27 mouse cellular contexts compared by ENCODE assay signal in the genomic region with DNA sequence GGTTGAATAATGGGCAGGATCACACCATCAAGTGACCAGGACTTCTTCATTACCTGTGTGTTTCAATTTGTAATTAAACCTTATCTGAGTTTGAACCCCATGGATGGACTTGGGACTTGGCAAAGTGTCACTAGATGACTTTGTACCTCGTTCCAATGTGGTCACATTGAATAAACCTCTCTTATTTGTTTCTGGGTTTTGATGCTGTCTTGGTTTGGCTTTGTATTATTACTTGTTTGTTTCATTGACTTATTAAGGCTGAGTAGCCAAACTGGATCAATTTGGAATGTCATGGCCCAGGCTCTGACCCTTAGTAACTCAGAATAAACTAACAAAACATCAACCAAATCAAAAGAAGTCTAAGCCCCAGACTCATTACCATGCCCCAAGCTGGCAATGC. TPM values are rescaled to one million over a fixed set of nuclear protein-coding genes. Genes with fewer than 3 reads are reported as not detected.
DNase-seq lines count a peak whose midpoint lies in the region; ATAC-seq and TF ChIP-seq lines count a peak whose summit lies in the region.
"Had no signal": no experiment of that assay in that cellular context is flagged by ENCODE, and none has a peak within 500 bp of the region (broad histone marks: within the 10 kb centered on the region; RNA-seq: fewer than 3 reads in every experiment).

No protein-coding gene starts in this region.

- no peak overlapping the region for H3K9ac ChIP-seq in heart, embryonic 11.5 days (ENCODE audit: low read depth, low read length)
- no peak overlapping the region for H3K9ac ChIP-seq in liver, adult 2 months (ENCODE audit: low read depth, low read length)
- H3K9ac ChIP-seq in liver, embryonic 12.5 days, result no peak overlapping the region

- H3K36me3 ChIP-seq in heart, embryonic 11.5 days (ENCODE audit: control insufficient read depth, insufficient read depth, low read length), result no peaks in the 10 kb centered on the region
- no peaks in the 10 kb centered on the region for H3K36me3 ChIP-seq in liver, adult 2 months (ENCODE audit: control insufficient read depth, insufficient read depth, low read length)
- no peaks in the 10 kb centered on the region for H3K36me3 ChIP-seq in liver, embryonic 12.5 days
- 0 out of 2 replicates have a peak, but pooled peaks cover 2% of the 10 kb centered on the region for H3K36me3 ChIP-seq in small intestine, adult 2 months (ENCODE audit: control insufficient read depth, insufficient read depth, low read length)
- H3K36me3 ChIP-seq: G1E had no signal

- no peaks in the 10 kb centered on the region for H3K9me3 ChIP-seq in heart, embryonic 11.5 days (replicated peaks; ENCODE audit: control insufficient read depth, low read length)
- H3K9me3 ChIP-seq in liver, embryonic 12.5 days (replicated peaks), result no peaks in the 10 kb centered on the region
- H3K9me3 ChIP-seq: G1E had no signal

- no peak for ATAC-seq in heart, embryonic 11.5 days (replicated peaks; ENCODE audit: insufficient number of reproducible peaks, low FRiP score, low TSS enrichment)
- ATAC-seq in liver, embryonic 12.5 days, result no peak
- ATAC-seq: activated CD4-positive, CD25-positive, alpha-beta regulatory T cell, adult 4 months; CD4-positive, CD25-positive, alpha-beta regulatory T cell, adult 4 months; Patski had no signal

- no peak overlapping the region for H3K4me3 ChIP-seq in heart, embryonic 11.5 days (ENCODE audit: low read depth, low read length)
- H3K4me3 ChIP-seq in liver, adult 2 months (ENCODE audit: insufficient read depth, low read depth, low read length), result peak overlapping the region; percentile 16; the same call in 1 of the 2 replicates
- no peak overlapping the region for H3K4me3 ChIP-seq in liver, embryonic 12.5 days
- no peak overlapping the region for H3K4me3 ChIP-seq in small intestine, adult 2 months (ENCODE audit: low read depth, low read length)

- H3K79me2 ChIP-seq in liver, adult 2 months (ENCODE audit: control insufficient read depth, insufficient read depth, low read length), result no peaks in the 10 kb centered on the region

- DNase-seq in heart, adult 11 months, result peak; percentile 57
- DNase-seq in liver, adult 2 months (ENCODE audit: extremely low read depth, low read depth, low spot score), result peak; percentile 93
- DNase-seq in layer of hippocampus, postnatal 25 days (ENCODE audit: extremely low spot score in 1 of 2, low spot score in 1 of 2), result no peak
- DNase-seq: adrenal gland, adult 2 months; adrenal gland, adult 8-10 months; adrenal gland, postnatal 10 days; adrenal gland, postnatal 14 days; adrenal gland, postnatal 25 days; adrenal gland, postnatal 36 days; B cell, adult 2 months; cerebellum, adult 11 months; cerebellum, adult 11-12 months; cerebellum, adult 18-20 months had no signal

- TF ChIP-seq CTCF in liver, adult 2 months (IDR thresholded peaks at IDR 0.05; ENCODE audit: low read depth, low read length), result no peak
- TF ChIP-seq CTCF in small intestine, adult 2 months (IDR thresholded peaks at IDR 0.05; ENCODE audit: extremely low read depth, insufficient read length, insufficient replicate concordance, low read depth, low read length), result no peak

- no peak overlapping the region for H3K27ac ChIP-seq in heart, embryonic 11.5 days (ENCODE audit: low read depth, low read length)
- peak overlapping the region; percentile 65 for H3K27ac ChIP-seq in liver, adult 2 months (replicated peaks; ENCODE audit: insufficient read depth, low read depth, low read length)
- H3K27ac ChIP-seq in liver, embryonic 12.5 days, result no peak overlapping the region
- peak overlapping the region; percentile 93 for H3K27ac ChIP-seq in small intestine, adult 2 months (ENCODE audit: insufficient read depth, low read depth, low read length)

- no peaks in the 10 kb centered on the region for H3K4me1 ChIP-seq in heart, embryonic 11.5 days (ENCODE audit: control insufficient read depth, insufficient read depth, low read length)
- H3K4me1 ChIP-seq in liver, adult 2 months (ENCODE audit: control insufficient read depth, insufficient read depth, low read length), result peaks cover 16% of the 10 kb centered on the region; the same call in 1 of the 2 replicates
- no peaks in the 10 kb centered on the region for H3K4me1 ChIP-seq in liver, embryonic 12.5 days
- peaks cover 19% of the 10 kb centered on the region; the same call in 1 of the 2 replicates for H3K4me1 ChIP-seq in small intestine, adult 2 months (ENCODE audit: control insufficient read depth, insufficient read depth, insufficient read length, low read length)

- no peak for TF ChIP-seq POLR2A in liver, adult 2 months (IDR thresholded peaks at IDR 0.05; ENCODE audit: extremely low read depth, insufficient read depth, low read length)
- TF ChIP-seq POLR2A in small intestine, adult 2 months (IDR thresholded peaks at IDR 0.05; ENCODE audit: low read depth, low read length), result no peak

- H3K4me2 ChIP-seq in heart, embryonic 11.5 days, result no peak overlapping the region
- H3K4me2 ChIP-seq in liver, embryonic 12.5 days, result no peak overlapping the region

- H3K27me3 ChIP-seq in heart, embryonic 11.5 days (ENCODE audit: control insufficient read depth, insufficient read depth, low read length), result no peaks in the 10 kb centered on the region
- no peaks in the 10 kb centered on the region for H3K27me3 ChIP-seq in liver, adult 2 months (ENCODE audit: control insufficient read depth, insufficient read depth, low read length)
- H3K27me3 ChIP-seq in liver, embryonic 12.5 days (replicated peaks), result no peaks in the 10 kb centered on the region
- no peaks in the 10 kb centered on the region for H3K27me3 ChIP-seq in small intestine, adult 2 months (ENCODE audit: control insufficient read depth, insufficient read depth, low read length)
- H3K27me3 ChIP-seq: CH12.LX, Patski had no signal

- WGBS in heart, embryonic 11.5 days (ENCODE audit: insufficient replicate concordance), result 81% methylated on average over 1 of the region's 1 CpGs
- 28% methylated on average over 1 of the region's 1 CpGs for WGBS in liver, adult 2 months
- WGBS in liver, embryonic 12.5 days (ENCODE audit: insufficient replicate concordance), result 72% methylated on average over 1 of the region's 1 CpGs
- 38% methylated on average over 1 of the region's 1 CpGs for WGBS in small intestine, adult 2 months

RNA-seq across cellular contexts. Expression of a gene that starts 23.3 kb away (rescaled TPM):
- polyA plus RNA-seq in heart, embryonic 11.5 days (2014; fragmentation: Nextera tagmentation; extraction: Ambion mirVana), result 0.27 and 0.31 TPM in 2 replicates
- 38.4 and 104 TPM in 2 replicates for total RNA-seq in liver, adult 2 months (2014; rRNA removed)
- 6.8 and 13.6 TPM in 2 replicates for polyA plus RNA-seq in liver, adult 2 months (2012; rRNA removed)
- 5.9 and 6.2 TPM in 2 replicates for polyA plus RNA-seq in liver, embryonic 12.5 days (2016; fragmentation: Nextera tagmentation; extraction: Ambion mirVana)
- polyA plus RNA-seq in small intestine, adult 2 months (2012; rRNA removed), result 26.2 and 215 TPM in 2 replicates
- not detected for total RNA-seq in layer of hippocampus, postnatal 25 days (2021)
- total RNA-seq: adrenal gland, adult 18-20 months; adrenal gland, adult 2 months; adrenal gland, adult 8-10 months; adrenal gland, postnatal 25 days; adrenal gland, postnatal 36 days; CH12.LX; ES-E14; G1E; MEL had no signal
- polyA plus RNA-seq: activated CD4-positive, CD25-positive, alpha-beta regulatory T cell, adult 4 months; adrenal gland, adult 2 months; brain, embryonic 14.5 days; C2C12; CD4-positive, CD25-positive, alpha-beta regulatory T cell, adult 4 months; G1E; Patski had no signal

RNA-seq across cellular contexts. Expression of a gene that starts 47.6 kb away (rescaled TPM):
- polyA plus RNA-seq in heart, embryonic 11.5 days (2014; fragmentation: Nextera tagmentation; extraction: Ambion mirVana), result not detected in 2 replicates
- total RNA-seq in liver, adult 2 months (2014; rRNA removed), result not detected in 2 replicates
- not detected in 2 replicates for polyA plus RNA-seq in liver, adult 2 months (2012; rRNA removed)
- polyA plus RNA-seq in liver, embryonic 12.5 days (2016; fragmentation: Nextera tagmentation; extraction: Ambion mirVana), result not detected in 2 replicates
- not detected in 2 replicates for polyA plus RNA-seq in small intestine, adult 2 months (2012; rRNA removed)
- total RNA-seq in layer of hippocampus, postnatal 25 days (2021), result not detected
- total RNA-seq: adrenal gland, adult 18-20 months; adrenal gland, adult 2 months; adrenal gland, adult 8-10 months; adrenal gland, postnatal 10 days; adrenal gland, postnatal 14 days; adrenal gland, postnatal 25 days; adrenal gland, postnatal 36 days; adrenal gland, postnatal 4 days; CH12.LX; ES-E14; G1E; MEL had no signal
- polyA plus RNA-seq: activated CD4-positive, CD25-positive, alpha-beta regulatory T cell, adult 4 months; adrenal gland, adult 2 months; brain, embryonic 14.5 days; C2C12; CD4-positive, CD25-positive, alpha-beta regulatory T cell, adult 4 months; G1E; Patski had no signal

RNA-seq across cellular contexts. Expression of a gene that starts 52.4 kb away (rescaled TPM):
- polyA plus RNA-seq in heart, embryonic 11.5 days (2014; fragmentation: Nextera tagmentation; extraction: Ambion mirVana), result 138 and 147 TPM in 2 replicates
- total RNA-seq in liver, adult 2 months (2014; rRNA removed), result 21.7 and 22.8 TPM in 2 replicates
- 11.3 and 12.1 TPM in 2 replicates for polyA plus RNA-seq in liver, adult 2 months (2012; rRNA removed)
- 129 and 134 TPM in 2 replicates for polyA plus RNA-seq in liver, embryonic 12.5 days (2016; fragmentation: Nextera tagmentation; extraction: Ambion mirVana)
- 13.5 and 24.4 TPM in 2 replicates for polyA plus RNA-seq in small intestine, adult 2 months (2012; rRNA removed)
- 10 to 100 TPM; 51.5 to 57.3 TPM for total RNA-seq in layer of hippocampus, postnatal 25 days (2021)

Comparison
In these comparisons a context has a peak if more than half of its experiments do, and no peak if none do; other contexts are left out.
1. H3K27ac ChIP-seq: peak in liver, adult 2 months (single experiment) and small intestine, adult 2 months (single experiment); none in heart, embryonic 11.5 days (single experiment) and liver, embryonic 12.5 days (single experiment).
2. DNase-seq: peak in heart, adult 11 months (single experiment) and liver, adult 2 months (single experiment); none in layer of hippocampus, postnatal 25 days (0 of 2).